Mouse (Mus musculus): Measurements from ENCODE around the gene Nt5m.

The Nt5m gene

DNA sequence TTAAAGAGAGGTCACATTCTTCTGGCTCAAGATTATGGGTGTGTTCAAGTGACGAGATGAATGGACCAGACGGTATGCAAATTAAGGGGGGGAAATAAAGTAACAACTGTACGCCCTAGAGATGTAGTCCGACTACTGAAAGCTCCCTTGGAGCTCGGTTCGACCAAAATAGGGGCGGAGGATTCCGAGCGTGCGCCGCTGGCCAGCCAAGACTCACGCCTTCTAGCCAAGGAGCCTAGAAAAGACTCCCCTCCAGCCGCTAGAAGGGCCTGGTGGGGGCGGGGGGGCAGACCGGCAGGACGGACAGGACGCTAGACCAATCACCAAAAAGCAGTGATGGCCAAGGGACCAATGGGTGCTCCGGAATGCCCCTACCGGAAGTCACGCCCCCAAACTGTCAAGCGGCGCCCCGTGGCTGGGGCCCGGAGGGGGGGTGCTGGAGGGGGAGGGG lies at the start of gene Nt5m:
Nt5m (plus strand) TSS at position 440 of the 451 bp plus-strand sequence.
- CTCF ChIA-PET, result no interaction called here

DNA sequence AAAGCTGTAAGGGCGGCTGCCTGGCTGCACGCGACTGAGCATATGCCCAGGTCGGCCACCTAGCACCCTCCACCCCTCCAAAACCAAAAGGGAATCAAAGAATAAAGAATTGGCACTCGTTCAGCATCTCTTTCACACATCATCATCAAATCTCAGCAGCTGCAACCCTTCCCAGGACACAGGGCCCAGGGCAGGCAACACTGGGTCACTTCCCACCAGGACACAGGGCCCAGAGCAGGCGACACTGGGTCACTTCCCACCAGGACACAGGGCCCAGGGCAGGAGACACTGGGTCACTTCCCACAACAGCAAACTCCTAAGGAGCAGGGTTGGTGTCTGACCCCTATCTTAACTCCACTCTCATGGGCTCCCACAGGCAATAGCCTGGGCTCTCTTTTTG lies 45.9 kb upstream of the Nt5m start:
- CTCF ChIA-PET, result no interaction called here

DNA sequence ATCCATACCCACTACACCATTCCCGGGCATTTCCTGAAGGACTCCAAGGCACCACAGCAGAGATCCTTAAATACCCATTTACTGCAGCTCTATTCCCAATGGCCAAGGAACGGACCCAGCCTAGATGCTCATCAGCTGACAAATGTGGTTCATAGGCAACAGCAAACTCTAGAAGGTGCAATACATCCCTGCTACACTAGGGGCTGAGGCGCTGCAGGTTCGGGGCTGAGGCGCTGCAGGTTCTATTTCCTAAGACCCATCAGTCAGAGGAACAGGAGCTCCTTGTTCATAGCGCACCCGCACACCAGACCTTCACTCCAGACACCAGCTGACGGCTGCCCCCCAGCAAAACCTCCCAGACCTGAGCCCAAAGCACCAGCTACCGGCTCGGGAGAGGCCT lies 38.8 kb upstream of the Nt5m start:
- CTCF ChIA-PET, result no interaction called here

DNA sequence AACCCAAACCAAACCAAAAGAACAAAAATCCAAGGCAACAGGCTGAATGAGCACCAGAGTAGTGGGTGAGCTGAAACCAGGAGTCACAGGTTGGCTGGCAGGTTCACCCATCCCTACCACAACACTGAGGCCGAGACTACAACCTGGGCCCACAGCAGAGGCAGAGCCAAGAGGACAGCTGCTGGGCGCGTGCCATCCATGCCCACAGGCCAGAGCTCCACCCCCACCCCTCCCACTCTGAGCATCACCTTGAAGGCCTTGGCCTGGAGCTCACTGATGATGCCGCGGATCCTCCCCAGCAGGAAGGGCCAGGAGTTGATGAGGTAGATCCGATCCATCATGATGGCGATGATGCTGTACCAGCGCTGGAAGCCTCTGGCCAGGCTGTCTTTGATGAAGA lies 37.4 kb upstream of the Nt5m start:
- CTCF ChIA-PET, result interaction anchor here (0.6 kb wide), 1 partner anchor 33 kb away, joined by 3 read pairs; no protein-coding TSS in a partner anchor

DNA sequence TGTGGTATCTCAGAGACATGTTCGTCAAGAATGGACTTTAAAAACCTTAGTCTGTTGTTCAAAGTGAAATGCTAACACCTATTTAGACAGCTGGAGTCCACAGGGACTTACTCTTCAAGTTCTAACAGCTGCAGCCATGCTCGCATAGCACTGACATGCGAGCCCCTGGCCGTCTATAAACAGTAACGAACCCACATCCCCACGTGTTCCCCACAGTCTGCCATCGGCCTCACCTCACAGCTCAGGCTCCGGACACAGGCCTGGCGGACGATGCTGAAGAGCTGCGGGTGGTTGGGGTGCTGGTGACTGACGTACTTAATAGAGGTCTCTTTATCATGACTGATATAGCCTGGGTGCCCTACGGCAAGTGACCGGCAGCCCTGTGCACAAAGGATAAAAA lies 35.7 kb upstream of the Nt5m start:
- CTCF ChIA-PET, result no interaction called here

DNA sequence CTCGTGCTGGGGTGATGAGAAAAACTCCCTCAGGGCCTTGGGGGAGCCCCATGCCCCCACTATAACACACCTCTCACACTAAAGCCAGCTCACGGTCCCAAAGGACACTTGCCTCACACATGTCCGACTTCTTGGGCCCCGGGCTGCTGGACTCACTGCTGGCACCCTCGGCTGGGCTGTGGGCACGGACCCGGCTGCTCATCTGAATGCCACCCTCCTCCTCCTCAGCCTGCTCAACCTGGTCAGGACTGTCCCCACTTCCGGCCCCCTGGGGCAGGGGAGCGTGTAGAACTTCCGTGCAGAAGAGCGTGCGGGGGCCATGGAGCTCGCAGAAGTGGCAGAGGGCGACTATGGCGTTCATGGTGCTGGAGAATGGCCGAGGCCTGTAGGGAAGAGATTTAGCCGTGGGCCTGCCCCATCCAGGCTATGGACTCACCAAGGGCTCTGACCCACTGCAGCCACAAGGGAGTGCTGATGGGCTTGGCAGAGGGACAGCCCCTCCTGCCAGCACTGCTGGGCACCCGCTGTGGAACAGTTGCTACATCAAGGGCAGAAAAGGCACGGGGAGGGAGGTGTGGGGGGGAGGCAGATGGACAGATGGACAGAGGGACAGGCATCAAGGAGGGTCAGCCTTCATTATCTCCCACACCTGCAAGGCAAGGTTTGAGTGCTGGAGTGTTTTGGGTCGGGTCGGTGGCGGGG lies 34.7 kb upstream of the Nt5m start:
- CTCF ChIA-PET, result no interaction called here

DNA sequence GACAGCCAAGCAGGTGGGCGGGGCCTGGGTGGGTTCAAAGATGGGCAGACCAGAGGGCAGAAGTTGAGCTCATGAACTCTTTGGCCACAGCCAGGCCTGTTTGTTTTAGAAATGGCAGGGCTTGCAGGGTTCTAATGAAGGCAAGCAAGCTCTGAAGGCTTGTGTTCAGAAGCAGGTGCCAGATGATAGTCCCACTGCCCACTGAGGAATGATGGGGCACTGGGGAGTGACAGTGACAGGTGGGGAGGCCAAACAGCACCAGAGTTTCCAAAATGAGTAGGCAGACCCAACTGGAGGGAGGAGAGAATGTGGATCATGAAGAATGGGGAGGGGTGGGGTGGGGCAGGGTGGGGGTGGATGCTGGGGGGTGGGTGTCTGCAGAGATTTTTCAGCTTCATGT lies 34.0 kb upstream of the Nt5m start:
- CTCF ChIA-PET, result no interaction called here

DNA sequence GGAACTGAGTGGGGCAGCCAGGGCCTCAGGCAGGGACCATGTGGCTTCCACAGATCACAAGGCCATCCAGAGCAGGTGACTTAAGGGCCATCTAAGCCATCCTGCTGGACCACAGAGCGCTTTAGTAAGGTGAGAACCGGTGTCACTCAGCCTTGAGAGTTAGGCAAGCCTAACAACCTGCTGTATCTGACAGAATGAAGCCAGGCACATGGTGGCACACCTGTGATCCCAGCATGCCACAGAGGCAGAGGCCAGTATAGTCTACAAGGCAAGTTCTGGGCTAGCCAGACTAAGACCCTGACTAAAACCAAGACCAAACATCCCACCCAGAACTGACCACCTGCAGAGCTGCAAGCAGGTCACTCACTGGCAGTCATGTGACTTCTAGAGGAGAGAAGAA lies 33.6 kb upstream of the Nt5m start:
- CTCF ChIA-PET, result no interaction called here

DNA sequence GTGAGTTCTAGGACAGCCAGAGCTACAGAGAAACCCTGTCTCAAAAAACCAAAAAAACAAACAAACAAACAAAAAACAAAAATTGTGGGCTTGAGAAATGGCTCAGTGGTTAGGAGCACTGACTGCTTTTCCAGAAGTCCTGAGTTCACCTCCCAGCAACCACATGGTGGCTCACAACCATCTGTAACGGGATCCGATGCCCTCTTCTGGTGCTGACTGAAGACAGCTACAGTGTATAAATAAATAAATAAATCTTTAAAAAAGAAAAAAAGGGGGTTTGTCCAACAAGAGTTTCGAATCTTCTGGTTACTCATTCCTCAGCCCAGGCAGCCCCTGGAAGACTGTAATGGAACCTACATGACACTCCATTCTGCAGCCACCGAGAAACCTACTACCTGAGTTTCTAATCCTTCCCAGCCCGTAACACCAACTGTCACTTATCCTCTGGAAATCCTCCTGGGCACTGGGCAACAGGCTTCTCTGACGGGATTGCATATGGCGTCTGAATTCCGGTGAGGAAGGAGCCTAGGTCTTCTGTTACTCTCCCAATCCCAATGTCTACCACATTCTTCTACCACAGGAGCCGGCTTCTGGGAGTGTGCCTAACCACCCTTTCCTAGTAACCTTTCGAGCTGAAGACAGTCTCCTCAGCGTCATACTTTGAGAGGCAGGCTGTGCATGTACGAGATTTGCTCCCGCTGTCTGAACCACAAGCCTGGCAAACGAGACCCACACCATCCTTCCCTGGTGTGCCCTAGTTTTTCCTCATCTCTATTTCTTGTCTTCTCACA lies 30.9 kb upstream of the Nt5m start:
- CTCF ChIA-PET, result no interaction called here

DNA sequence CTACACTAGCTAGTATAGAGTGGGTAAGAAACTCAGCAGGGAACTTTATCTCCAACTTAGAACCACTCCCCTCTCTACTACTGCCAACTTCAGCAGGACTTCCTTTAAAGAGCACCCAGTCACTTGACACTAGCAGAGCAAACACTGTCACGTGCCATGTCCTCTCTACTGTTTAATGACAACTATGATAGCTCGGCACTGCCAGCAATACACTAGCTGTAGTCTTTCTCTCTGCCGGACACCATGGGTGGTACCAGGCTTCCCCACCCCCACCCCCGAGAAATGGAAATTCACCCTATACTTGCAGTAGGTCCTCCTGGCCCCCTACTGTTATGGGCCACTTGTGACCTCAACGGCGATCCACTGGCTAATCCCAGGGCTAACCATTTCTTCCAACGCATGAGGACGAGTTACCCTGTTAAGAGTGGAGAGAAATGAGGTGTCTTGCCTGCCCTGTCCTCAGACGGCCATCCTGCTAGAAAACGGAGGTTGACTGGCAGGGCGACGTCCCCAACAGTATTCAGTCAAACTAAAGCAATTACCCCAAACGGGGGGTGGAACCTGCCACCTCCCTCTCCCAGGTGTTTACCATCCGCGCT lies 30.1 kb upstream of the Nt5m start:
- CTCF ChIA-PET, result no interaction called here

DNA sequence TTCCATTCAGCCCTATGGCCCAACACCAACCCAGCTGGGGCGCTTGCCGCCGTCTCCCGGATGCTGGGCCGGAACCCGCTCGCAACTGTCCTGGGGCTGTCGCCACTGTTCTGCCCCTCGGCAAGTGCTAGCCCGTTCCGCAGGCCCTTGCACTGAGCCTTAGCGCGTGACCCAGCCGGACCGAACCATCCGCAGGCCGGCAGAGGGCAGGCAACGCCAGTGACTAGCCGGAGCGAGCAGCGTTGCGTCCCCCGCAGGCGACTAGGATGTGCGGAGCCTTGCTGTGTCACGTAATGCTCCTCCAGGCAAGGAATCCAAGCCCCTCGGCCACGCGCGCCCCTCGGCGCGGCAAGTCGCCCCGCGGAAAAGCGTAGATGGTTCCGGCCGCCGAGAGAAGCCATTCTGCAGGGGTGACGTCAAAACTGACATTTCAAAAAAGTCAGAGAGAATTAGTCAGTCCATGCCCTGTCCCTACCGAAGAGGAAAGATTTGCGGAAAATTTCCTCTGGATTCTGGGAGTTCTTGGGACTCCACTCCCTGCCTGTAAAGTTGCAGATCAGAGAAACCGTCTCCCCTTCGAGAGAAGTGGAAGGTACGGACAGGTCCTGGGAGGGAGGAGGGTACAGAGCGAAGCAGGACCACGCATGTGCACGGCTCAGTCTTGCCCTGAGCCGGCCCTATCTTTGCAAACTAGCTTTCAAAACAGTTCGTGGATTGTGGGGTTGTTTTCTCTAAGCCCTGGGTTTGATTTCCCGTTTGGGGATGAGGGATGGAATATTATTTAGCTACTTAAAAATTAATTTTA lies 29.4 kb upstream of the Nt5m start, which contains the start of gene Flcn:
Flcn (minus strand) TSS at position 347 of the 805 bp plus-strand sequence.
- CTCF ChIA-PET, result no interaction called here

DNA sequence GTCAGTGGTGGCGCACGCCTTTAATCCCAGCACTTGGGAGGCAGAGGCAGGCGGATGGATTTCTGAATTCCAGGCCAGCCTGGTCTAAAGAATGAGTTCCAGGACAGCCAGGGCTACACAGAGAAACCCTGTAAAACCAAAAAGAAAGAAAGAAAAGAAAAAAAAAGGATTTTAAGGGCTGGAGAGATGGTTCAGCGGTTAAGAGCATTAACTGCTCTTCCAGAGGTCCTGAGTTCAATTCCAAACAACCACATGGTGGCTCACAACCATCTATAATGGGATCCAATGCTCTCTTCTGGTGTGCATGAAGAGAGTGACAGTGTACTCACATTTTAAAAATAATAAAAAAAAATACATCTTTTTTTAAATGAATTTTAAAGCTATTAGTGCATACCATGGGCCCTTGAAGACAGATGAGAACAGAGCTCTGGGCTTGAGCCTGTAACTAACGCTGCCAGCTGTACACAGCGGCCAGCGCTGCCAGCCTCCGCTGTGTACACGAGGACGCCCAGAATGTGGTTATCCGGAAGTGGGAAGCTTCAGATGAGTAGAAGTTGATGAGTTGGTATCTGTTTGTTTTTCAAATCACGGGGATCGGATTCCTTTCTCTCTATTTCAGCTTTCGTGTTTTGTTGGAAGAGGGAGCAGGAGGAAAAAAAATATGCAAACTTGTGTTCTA lies 28.6 kb upstream of the Nt5m start:
- CTCF ChIA-PET, result no interaction called here

DNA sequence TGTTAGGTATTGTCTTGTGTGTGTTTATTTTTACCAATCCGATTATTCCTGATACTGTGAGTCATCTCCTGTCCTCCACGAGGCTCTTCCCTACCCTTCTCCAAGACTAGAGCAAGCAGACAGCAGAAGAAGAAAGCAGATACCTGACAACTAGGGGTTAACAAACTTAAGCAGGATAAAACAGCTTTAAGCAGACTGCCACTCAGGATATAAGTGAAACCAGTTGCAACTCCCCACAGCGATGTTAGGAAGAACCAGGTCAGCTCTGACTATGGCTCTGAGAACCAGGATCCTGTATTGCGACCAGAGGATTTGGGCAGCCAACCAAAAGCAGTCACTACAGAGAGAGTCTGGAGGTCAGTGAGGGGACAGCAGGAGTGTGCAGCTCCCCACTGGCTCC lies 28.0 kb upstream of the Nt5m start:
- CTCF ChIA-PET, result no interaction called here

DNA sequence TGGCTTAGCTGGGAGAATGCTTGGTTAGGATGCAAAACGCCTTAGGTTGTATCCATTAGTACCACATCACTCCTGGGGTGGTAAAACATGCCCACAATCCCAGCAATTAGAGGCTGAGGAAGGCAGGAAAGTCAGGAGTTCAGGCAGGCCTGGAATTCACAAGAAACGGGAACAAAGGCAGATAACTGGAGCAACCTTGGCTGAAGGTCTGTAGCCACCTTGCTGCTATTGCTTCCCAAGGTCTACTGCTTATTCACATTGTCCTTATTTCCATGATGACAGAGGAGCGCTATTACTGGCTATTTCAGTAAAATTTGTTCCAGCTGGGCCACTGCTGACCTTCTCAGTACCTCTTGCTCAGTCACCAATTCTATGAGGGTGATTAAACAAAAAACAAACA lies 26.0 kb upstream of the Nt5m start:
- CTCF ChIA-PET, result no interaction called here

DNA sequence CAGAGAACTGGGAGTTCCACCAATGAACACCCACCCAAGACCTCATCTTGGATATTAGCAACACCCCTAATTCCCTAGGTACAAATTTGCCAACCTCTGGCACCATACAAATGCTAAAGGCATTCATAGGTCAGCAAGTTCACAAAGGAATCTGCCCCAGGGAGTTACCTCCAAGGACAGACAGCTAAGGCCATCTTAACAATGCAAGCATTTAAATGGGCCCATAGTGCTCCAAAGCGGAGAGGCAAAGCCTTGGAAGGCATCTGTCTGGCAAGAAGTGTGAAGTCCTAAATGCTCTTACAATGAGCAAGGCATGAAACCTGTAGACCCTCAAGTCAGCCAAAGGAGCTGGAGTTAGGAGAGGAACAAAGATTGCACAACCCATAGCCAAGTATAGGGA lies 24.9 kb upstream of the Nt5m start:
- CTCF ChIA-PET, result no interaction called here

DNA sequence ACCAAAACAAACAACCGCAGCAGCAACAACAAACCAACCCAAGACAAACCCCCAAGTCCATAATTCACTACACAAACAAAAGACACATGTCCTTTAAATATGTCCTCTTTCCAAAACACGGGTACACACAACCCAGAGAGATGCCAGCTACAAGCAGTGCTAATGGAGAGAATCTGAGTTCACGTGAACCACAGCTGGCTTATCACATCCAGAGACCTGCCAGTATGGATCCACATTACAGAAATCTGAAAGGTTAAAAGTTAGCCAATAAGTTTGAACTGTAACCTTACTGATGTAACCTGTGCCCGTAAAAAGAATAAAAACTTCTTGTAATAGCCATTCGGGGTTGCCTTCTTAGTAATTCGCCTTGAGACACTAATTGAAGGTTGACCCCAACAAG lies 24.3 kb upstream of the Nt5m start:
- CTCF ChIA-PET, result interaction anchor here (0.6 kb wide), 1 partner anchor 27 kb away, joined by 9 read pairs; the partner anchor contains the start of gene Pld6

DNA sequence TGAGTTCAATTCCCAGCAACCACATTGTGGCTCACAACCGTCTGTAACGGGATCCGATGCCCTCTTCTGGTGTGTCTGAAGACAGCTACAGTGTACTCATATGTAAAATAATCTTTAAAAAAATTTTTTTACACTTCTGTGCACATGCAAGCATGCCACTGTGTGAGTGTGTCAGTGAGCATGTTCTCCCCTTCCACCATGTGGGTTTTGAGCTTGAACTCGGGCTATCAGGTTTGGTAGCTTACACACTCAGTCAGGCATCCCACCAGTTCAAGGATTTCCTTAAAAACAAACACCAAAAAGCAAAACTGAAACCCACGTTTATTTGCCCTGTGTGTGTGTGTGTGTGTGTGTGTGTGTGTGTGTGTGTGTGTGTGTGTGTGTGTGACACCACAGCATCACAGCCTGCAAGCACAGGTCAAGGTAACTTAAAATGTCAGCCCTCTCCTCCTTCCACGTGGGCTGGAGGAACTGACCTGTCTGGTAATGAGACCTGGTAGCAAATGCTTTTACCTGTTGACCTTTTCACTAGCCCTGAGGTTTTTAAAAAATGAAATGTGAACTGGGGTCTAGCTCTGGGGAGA lies 23.7 kb upstream of the Nt5m start:
- CTCF ChIA-PET, result interaction anchor here (0.6 kb wide), 1 partner anchor 28 kb away, joined by 9 read pairs; the partner anchor contains the start of gene Pld6

DNA sequence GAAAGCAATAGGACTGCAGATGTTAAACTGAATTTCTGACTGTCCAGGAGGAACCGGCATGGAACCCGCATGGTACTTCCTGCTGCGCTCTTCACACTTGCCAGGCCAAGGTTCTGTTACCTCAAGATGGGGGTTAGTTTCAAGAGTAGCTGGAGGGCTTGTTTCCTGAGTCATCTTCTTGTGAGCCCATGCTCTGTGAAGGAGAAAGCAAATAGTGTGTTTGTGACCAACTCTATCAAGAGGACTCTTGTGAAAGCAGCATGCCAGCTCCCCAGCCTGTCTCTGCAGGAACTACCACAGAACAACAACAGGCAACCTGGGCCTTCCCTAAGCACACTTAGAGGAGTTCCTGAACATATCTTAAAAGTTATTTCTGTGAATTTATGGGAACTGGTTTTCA lies 21.3 kb upstream of the Nt5m start:
- CTCF ChIA-PET, result no interaction called here

DNA sequence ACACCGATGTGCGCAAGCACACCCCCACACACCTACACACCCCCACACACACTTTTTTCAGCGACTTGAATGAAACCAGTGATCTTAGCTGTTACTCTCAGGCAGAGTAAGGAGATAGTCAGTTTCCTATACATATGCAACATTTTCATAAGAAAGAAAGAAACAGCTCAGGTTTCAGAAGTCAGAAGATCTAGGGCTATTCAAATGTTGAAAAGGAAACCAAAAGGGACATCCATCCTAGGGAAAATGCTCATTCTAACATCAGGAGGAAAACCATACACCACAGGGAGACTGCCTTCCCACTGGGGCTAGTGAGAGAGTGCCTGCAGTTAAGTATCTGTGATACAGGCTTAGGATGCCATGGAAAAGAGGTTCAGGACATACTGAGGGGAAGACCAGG lies 17.6 kb upstream of the Nt5m start:
- CTCF ChIA-PET, result no interaction called here

DNA sequence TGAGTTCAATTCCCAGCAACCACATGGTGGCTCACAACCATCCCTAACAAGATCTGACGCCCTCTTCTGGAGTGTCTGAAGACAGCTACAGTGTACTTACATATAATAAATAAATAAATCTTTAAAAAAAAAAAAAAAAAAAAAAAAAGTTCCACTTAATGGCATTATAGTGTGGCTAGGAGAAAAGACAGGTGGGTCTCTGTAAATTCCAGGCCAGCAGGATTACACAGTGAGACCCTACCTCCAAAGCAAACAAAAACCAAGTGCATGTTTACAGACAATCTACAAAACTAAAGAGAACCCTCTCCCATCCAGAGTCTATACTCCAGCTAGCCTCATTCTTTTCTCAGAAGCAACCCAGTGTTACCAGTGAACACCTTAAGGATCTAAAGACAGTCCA lies 1.5 kb upstream of the Nt5m start:
- CTCF ChIA-PET, result interaction anchor here (0.6 kb wide), 1 partner anchor 675 kb away, joined by 4 read pairs; no protein-coding TSS in a partner anchor

DNA sequence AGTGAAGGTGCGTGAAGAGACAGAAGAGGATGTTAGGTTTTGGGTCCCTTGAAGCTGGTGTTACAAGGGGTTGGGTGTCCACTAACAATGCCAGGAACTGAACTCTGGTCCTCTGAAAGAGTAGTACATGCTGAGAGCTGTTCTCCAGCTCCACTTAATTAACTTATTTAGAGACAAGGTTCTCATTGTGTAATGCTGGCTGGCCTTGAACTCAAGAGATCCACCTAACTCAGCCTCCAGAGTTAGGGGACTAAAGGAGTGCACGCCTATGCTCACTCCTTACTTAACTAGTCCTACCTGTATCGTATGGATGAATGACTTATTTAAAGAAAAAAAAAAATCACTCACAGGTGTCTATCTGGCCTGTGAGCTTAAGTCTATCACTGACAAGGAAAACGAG lies 821 bp upstream of the Nt5m start:
- CTCF ChIA-PET, result no interaction called here

Data from spleen, embryonic (tissue).